Mouse (Mus musculus) embryonic facial prominence, embryonic 14.5 days (tissue): ENCODE data around the gene Gpr55. TPM values are rescaled to one million over a fixed set of nuclear protein-coding genes. Genes with fewer than 3 reads are reported as not detected.

Source experiments
- ATAC-seq: fragments of 200-750 bp; cut with Nextera tagmentation; 2 replicates; pipeline ENCODE4 v1.8.0; 2017; ENCODE audit warnings: low read depth, moderate number of reproducible peaks, moderate TSS enrichment
- DNase-seq: peaks from one replicate; pipeline ENCODE4 v3.0.0-alpha.2; 2015; ENCODE audit warnings: low spot score
- H3K27ac ChIP-seq: fragments of 300-500 bp; sonication (generic); replicated peaks from 2 replicates; pipeline ENCODE4 v1.5.1; 2014; ENCODE audit warnings: low read depth, mild to moderate bottlenecking, low read length, moderate library complexity
- H3K27me3 ChIP-seq: fragments of 300-500 bp; sonication (generic); replicated peaks from 2 replicates; pipeline ENCODE4 v1.6.1; 2014; ENCODE audit warnings: low read length; ENCODE audit not compliant: control insufficient read depth, insufficient read depth
- H3K36me3 ChIP-seq: fragments of 300-500 bp; sonication (generic); 2 replicates; pipeline ENCODE4 v1.6.1; 2014; ENCODE audit warnings: low read length, mixed read lengths; ENCODE audit not compliant: control insufficient read depth, insufficient read depth
- H3K4me1 ChIP-seq: fragments of 300-500 bp; sonication (generic); 2 replicates; pipeline ENCODE4 v1.6.1; 2014; ENCODE audit warnings: antibody characterized with exemption, low read length; ENCODE audit not compliant: control insufficient read depth, insufficient read depth
- H3K4me2 ChIP-seq: fragments of 300-500 bp; sonication (generic); 2 replicates; pipeline ENCODE4 v1.6.1; 2014; ENCODE audit warnings: low read depth, mild to moderate bottlenecking, low read length, moderate library complexity, mixed read lengths
- H3K4me3 ChIP-seq: fragments of 300-500 bp; sonication (generic); 2 replicates; pipeline ENCODE4 v1.5.1; 2014; ENCODE audit warnings: low read depth, mild to moderate bottlenecking, low read length
- H3K9ac ChIP-seq: fragments of 300-500 bp; sonication (generic); 2 replicates; pipeline ENCODE4 v1.6.1; 2014; ENCODE audit warnings: low read depth, mild to moderate bottlenecking, low read length, moderate library complexity, mixed read lengths
- H3K9me3 ChIP-seq: fragments of 300-500 bp; sonication (generic); 2 replicates; pipeline ENCODE4 v1.6.1; 2016; ENCODE audit warnings: low read length; ENCODE audit not compliant: control insufficient read depth
- WGBS: fragments of 180-500 bp; shearing (Covaris S2); extraction: QIAGEN DNeasy Blood & Tissue Kit; methylation state at CpG from one replicate; pipeline ENCODE4 v1.1.7; 2014; 5-methylcytosine and 5-hydroxymethylcytosine counted together
- polyA plus RNA-seq: library from polyadenylated mRNA; unstranded; fragments of >200 nt; fragmentation: Nextera tagmentation; extraction: Ambion mirVana; gene quantifications from 2 replicates; pipeline ENCODE4 v1.2.1, GENCODE M21; 2014

Gene Gpr55
- polyA plus RNA-seq, 1 experiment from 2014 or later: not detected

DNA sequence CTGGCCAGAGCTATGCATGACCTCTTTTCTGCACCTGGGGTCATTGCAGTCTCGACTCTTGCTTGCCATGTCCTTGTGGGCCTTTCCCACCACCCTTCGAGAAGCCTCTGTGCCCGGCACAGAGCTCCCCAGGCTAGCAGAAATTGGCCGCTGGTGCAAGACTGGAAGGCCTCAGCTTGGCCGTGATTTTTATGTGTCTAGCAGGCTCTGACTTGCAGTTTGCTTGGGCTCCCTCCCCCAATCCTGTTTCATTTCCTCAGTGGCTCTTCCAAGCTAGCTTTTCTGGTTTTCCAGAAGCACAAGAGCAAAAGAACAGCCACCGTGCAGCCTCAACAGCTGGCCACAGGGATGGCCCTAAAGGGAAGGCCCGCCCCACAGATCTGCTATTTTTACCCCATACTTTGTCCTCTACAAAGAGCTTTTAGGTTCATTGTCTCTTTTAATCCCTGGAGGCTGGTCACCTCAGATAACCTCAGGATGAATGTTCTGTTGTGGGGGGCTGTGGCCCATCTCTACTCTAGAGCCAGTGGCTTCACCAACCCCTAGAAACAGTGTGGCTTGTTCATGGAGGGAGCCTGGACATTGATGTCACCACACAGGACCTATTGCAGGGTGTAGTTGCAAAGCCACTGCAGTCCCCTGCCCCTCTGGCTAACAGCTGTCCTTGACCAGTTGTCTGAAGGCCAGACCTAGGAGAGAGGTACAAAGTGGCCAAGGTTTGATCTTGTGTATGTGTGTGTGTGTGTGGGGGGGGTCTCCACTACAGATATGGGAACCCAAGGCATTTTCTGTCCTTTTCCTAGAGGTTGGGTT lies 60.1 kb downstream of the Gpr55 start:
- Histone ChIP-seq H3K9ac (no peak overlapping the region), H3K4me1 (peaks cover 59% of the 10 kb centered on the region), H3K9me3 (no peaks in the 10 kb centered on the region), H3K36me3 (peaks cover 29% of the 10 kb centered on the region), H3K27ac (no peak overlapping the region), H3K27me3 (no peaks in the 10 kb centered on the region), H3K4me3 (no peak overlapping the region), H3K4me2 (no peak overlapping the region)
- DNase-seq: peak; percentile 56
- no peak for ATAC-seq
- 64% methylated on average over 7 of the region's 7 CpGs for WGBS

DNA sequence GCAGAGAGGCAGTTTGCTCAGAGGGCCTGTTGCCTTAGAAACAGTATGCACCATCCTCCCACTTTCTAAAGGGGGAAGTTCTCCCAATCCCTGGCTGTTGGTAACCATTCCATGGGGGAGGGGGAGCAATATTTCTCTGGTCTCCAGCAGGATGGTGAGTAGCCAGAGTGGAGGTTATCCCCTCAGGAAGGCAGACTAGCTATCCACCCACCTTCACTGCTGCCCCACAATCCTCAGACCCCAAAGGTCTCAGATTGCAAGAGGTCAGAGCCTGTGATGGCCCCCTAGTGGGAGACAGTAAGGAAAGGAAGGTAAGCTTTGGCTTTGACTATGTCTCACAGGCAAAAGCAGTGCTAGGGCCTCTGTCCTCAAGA lies 61.4 kb downstream of the Gpr55 start:
- Histone ChIP-seq H3K4me3 (no peak overlapping the region), H3K4me2 (peak overlapping the region; percentile 85), H3K9ac (no peak overlapping the region), H3K36me3 (peaks cover 16% of the 10 kb centered on the region), H3K9me3 (no peaks in the 10 kb centered on the region), H3K4me1 (peaks cover 61% of the 10 kb centered on the region), H3K27ac (0 out of 2 replicates have a peak overlapping the region, but pooled peaks have one; percentile 62), H3K27me3 (no peaks in the 10 kb centered on the region)
- ATAC-seq (no peak), DNase-seq (peak; percentile 7)

DNA sequence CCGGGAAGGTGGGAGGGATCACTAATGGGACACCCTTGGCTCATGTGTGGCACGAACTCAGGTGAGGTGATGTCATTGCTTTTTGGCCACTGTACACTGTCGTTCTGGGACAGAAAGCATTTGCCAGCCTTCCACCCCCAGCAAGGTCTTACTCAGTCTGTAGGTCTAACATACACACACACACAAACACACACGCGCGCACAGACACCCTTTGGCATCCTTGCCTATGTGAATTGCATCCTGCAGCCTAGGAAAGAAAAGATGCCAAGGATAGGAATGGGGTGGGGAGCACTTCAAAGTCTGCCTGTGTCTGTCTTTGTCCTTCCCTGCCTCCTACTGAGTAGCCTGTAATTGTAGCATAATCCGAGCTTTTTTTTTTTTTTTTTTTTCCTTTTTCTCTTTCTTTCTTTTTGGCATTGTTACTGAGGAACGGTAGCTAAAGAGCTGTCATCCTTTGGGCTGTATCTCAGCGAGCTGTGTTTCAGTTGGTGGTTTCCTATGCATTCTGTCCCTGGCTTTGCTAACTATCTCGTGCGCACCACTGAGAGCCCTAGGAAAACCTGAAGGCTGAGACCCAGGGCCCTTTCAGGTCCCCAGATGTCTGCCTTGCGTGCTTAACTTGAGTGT lies 61.9 kb downstream of the Gpr55 start:
- DNase-seq (no peak), ATAC-seq (no peak)
- H3K4me3 ChIP-seq: no peak overlapping the region
- no peaks in the 10 kb centered on the region for H3K27me3 ChIP-seq
- H3K36me3 ChIP-seq: peaks cover 12% of the 10 kb centered on the region
- no peak overlapping the region for H3K9ac ChIP-seq
- H3K4me2 ChIP-seq: peak overlapping the region; percentile 85
- whole genome bisulfite sequencing: 31% methylated on average over 12 of the region's 12 CpGs
- H3K9me3 ChIP-seq: no peaks in the 10 kb centered on the region
- H3K27ac ChIP-seq: peak overlapping the region; percentile 62
- H3K4me1 ChIP-seq: peaks cover 61% of the 10 kb centered on the region

DNA sequence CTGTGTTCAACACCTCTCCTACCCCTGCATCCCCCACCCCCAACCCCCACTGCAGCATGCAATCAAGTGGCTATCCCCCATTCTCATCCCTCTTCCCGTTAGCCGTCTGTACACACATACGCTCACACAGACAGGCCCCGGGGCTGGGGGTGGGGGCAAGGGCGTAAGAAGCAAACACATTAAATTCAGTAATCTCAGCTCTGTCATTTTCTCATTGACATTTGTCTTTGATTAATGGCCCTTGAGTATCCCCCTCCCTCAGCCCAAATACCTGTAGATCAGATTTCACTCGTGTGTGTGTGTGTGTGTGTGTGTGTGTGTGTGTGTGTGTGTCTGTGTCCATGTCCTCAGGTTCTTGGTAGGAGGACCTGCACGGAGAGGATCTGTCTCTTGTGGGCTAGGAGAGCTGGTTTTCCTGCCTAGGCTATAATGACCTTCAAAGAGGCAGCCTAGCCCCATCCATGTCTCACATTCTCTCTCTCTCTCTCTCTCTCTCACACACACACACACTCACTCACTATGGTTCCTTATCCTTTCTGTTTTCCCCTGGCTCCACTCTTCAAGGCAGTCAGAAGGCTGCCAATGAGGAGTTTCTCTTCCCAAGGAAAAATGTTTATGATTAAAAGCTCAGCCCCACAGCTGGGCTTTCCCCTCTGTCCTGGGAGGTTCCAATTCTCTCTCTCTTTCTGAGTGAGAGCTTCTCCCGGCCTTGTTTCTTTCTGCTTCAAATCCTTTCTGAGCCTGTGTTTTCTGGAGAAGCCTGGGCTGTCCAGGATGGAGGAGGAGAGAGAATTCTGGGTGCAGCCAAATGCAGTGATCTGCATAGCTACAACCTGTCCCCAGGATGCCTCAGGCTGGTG lies 62.7 kb downstream of the Gpr55 start:
- H3K4me3 ChIP-seq: no peak overlapping the region
- H3K27ac ChIP-seq: peak overlapping the region; percentile 62
- peak; percentile 20 for ATAC-seq
- no peaks in the 10 kb centered on the region for H3K27me3 ChIP-seq
- peak; percentile 84 for DNase-seq
- H3K9ac ChIP-seq: no peak overlapping the region; the same call in 1 of the 2 replicates
- H3K4me1 ChIP-seq: peaks cover 61% of the 10 kb centered on the region
- peaks cover 4% of the 10 kb centered on the region for H3K36me3 ChIP-seq
- H3K9me3 ChIP-seq: no peaks in the 10 kb centered on the region
- 16% methylated on average over 7 of the region's 8 CpGs for WGBS
- peak overlapping the region; percentile 85 for H3K4me2 ChIP-seq

DNA sequence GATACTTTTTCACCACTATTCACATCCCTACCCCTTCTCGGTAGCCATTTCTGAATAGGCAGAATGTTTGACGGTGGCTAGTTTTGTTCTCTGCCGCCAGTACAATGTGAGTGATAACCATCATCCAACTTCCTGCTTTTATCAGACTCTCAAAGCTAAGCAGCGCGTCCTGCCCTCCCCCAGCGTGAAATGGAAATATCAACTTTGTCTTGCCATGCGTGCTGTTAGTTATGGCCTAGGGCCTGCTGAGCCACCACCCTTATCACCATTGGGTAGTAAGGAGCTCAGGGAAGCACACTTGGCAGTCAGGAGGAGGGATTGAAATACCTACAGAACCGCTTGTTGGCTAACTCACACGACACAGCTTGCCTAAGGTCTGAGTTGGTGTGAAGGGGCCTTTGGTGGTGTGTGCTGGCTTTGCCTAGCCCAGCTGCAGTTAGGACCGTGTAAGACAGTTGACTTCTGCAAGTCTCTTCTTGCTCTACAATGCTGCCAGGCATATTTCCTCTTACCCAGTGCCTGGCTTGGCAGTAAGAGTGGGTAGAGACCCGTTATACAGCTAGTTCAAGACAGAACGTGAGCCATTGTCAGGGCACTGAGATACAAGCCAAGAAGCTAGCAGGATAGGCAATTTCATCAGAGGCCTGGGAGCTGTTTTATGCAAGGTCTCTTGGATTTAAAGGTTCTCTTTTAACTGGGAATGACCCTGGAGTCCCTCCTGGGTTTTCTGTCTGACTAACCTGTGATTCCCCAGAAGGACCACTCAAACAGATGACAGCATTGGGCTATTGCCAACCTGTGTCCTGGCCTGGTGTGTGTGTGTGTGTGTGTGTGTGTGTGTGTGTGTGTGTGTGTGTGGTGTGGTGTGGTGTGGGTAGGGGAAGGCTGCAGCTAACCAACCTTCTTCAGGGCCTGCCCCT lies 63.8 kb downstream of the Gpr55 start:
- 0 out of 2 replicates have a peak overlapping the region, but pooled peaks have one; percentile 4 for H3K4me3 ChIP-seq
- peak overlapping the region; percentile 85 for H3K4me2 ChIP-seq
- H3K36me3 ChIP-seq: no peaks in the 10 kb centered on the region
- no peak for ATAC-seq
- peak; percentile 27 for DNase-seq
- H3K4me1 ChIP-seq: peaks cover 58% of the 10 kb centered on the region
- 42% methylated on average over 12 of the region's 12 CpGs for WGBS
- H3K9me3 ChIP-seq: no peaks in the 10 kb centered on the region
- no peaks in the 10 kb centered on the region for H3K27me3 ChIP-seq
- no peak overlapping the region; the same call in 1 of the 2 replicates for H3K9ac ChIP-seq
- H3K27ac ChIP-seq: peak overlapping the region; percentile 62

DNA sequence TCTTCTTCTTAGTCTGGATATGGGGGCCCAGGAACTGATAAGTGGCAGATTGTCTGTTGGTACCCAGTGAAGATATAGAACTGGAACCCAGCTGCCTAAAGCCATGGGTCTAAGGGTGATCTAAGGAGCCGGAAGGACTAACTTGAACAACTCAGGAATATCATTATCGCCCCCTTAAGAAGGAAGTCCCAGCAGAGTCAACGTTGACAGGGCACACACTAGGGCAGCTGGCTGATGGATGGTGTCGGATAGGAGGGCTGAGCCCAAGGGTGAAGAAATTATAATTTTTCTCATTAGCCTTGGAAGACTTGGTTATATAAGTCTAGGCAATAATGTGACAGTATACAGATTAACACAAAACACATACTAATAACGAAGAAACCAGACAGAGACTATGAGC lies 64.7 kb downstream of the Gpr55 start:
- DNase-seq: no peak
- Histone ChIP-seq H3K9ac (peak overlapping the region; percentile 83), H3K4me1 (peaks cover 49% of the 10 kb centered on the region), H3K27ac (peak overlapping the region; percentile 93), H3K36me3 (no peaks in the 10 kb centered on the region), H3K9me3 (no peaks in the 10 kb centered on the region), H3K4me3 (peak overlapping the region; percentile 84), H3K27me3 (no peaks in the 10 kb centered on the region), H3K4me2 (peak overlapping the region; percentile 85)
- 67% methylated on average over 5 of the region's 5 CpGs for WGBS
- no peak for ATAC-seq

DNA sequence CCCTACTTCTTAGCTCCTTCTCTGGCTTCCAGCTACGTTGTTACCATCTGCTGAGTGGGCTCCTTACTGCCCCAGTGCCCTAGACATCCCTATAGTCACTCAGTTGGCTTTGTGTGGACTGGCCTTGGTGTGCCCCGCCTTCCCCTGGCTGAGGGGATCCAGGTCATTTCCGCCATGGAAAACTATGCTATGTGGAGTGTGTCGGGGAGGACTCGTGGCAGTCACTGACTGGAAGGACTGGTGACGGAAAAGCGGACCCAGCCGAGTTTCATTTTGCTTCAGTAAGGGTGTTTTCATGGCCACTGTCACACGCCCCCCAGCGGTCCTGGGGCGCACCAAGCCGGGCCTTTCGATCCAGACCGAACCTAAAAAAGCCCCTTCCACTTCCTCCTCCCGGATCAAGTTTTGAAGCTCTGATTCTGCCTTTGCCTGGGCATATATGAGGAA lies 65.4 kb downstream of the Gpr55 start:
- Histone ChIP-seq H3K9me3 (no peaks in the 10 kb centered on the region), H3K9ac (peak overlapping the region; percentile 83), H3K4me1 (peaks cover 44% of the 10 kb centered on the region), H3K27me3 (no peaks in the 10 kb centered on the region), H3K4me2 (peak overlapping the region; percentile 85), H3K4me3 (peak overlapping the region; percentile 84), H3K27ac (peak overlapping the region; percentile 93), H3K36me3 (no peaks in the 10 kb centered on the region)
- WGBS: 3% methylated on average over 15 of the region's 15 CpGs
- DNase-seq (peak; percentile 72), ATAC-seq (peak; percentile 41)
